Mouse (Mus musculus) limb, embryonic 12.5 days (tissue): ENCODE data around the gene Ggt5. TPM values are rescaled to one million over a fixed set of nuclear protein-coding genes. Genes with fewer than 3 reads are reported as not detected.
A peak's percentile ranks its signal among the peaks of the same experiment; 100 is the strongest.
"Not testable (repeated sequence)": the region's sequence is repeated elsewhere in the genome, so short reads cannot be mapped to it uniquely, and the experiment has no call there.

Experiments
- ATAC-seq: fragments of 200-750 bp; cut with Nextera tagmentation; 2 replicates; pipeline ENCODE4 v1.8.0; 2017; ENCODE audit warnings: low read depth, moderate TSS enrichment; ENCODE audit not compliant: insufficient number of reproducible peaks, insufficient read depth, low FRiP score, low TSS enrichment
- H3K27ac ChIP-seq: fragments of 300-500 bp; sonication (generic); 2 replicates; pipeline ENCODE4 v1.5.1; 2016; ENCODE audit warnings: mild to moderate bottlenecking, moderate library complexity
- H3K27me3 ChIP-seq: fragments of 300-500 bp; sonication (generic); 2 replicates; pipeline ENCODE4 v1.6.1; 2016; ENCODE audit warnings: mild to moderate bottlenecking, moderate library complexity
- H3K36me3 ChIP-seq: fragments of 300-500 bp; sonication (generic); 2 replicates; pipeline ENCODE4 v1.6.1; 2016; ENCODE audit warnings: mild to moderate bottlenecking, moderate library complexity
- H3K4me1 ChIP-seq: fragments of 300-500 bp; sonication (generic); replicated peaks from 2 replicates; pipeline ENCODE4 v1.6.1; 2016
- H3K4me2 ChIP-seq: fragments of 300-500 bp; sonication (generic); 2 replicates; pipeline ENCODE4 v1.6.1; 2016; ENCODE audit warnings: mild to moderate bottlenecking, moderate library complexity
- H3K4me3 ChIP-seq: fragments of 300-500 bp; sonication (generic); replicated peaks from 2 replicates; pipeline ENCODE4 v1.5.1; 2016; ENCODE audit warnings: mild to moderate bottlenecking
- H3K9ac ChIP-seq: fragments of 300-500 bp; sonication (generic); replicated peaks from 2 replicates; pipeline ENCODE4 v1.6.1; 2016; ENCODE audit warnings: mild to moderate bottlenecking, moderate library complexity
- H3K9me3 ChIP-seq: fragments of 300-500 bp; sonication (generic); 2 replicates; pipeline ENCODE4 v1.6.1; 2016; ENCODE audit warnings: mild to moderate bottlenecking, moderate library complexity
- WGBS: fragments of 180-500 bp; shearing (Covaris S2); methylation state at CpG from one replicate; pipeline ENCODE4 v1.1.7; 2016; 5-methylcytosine and 5-hydroxymethylcytosine counted together
- polyA plus RNA-seq: library from polyadenylated mRNA; unstranded; fragments of >200 nt; fragmentation: Nextera tagmentation; extraction: Ambion mirVana; gene quantifications from 2 replicates; pipeline ENCODE4 v1.2.1, GENCODE M21; 2016

The Ggt5 gene
- polyA plus RNA-seq, 1 experiment from 2014 or later, result 1.1 TPM

- peaks cover 39% of the 10 kb centered on the region for H3K4me1 ChIP-seq
- peak overlapping the region; percentile 81; the same call in 1 of the 2 replicates for H3K9ac ChIP-seq
- H3K27me3 ChIP-seq, result peaks cover 49% of the 10 kb centered on the region
- 5% methylated on average over 14 of the region's 14 CpGs for WGBS
- H3K27ac ChIP-seq, result no peak overlapping the region
- no peak for ATAC-seq
- H3K36me3 ChIP-seq, result no peaks in the 10 kb centered on the region
- H3K4me2 ChIP-seq, result peak overlapping the region; percentile 99
- peak overlapping the region; percentile 66 for H3K4me3 ChIP-seq
- no peaks in the 10 kb centered on the region for H3K9me3 ChIP-seq
Measured at GRCm38 (mm10) chr10:75559041-75559675, 30.0 kb upstream of the Ggt5 start.

- Histone ChIP-seq H3K9me3 (no peaks in the 10 kb centered on the region), H3K9ac (peak within 1 kb of the TSS; percentile 81), H3K4me2 (peak within 1 kb of the TSS; percentile 99), H3K36me3 (no peaks in the 10 kb centered on the region), H3K27ac (no peak within 1 kb of the TSS), H3K4me3 (peak within 1 kb of the TSS; percentile 66), H3K4me1 (peaks cover 39% of the 10 kb centered on the region), H3K27me3 (peaks cover 49% of the 10 kb centered on the region)
- 0 out of 2 replicates have a peak, but pooled peaks have one; percentile 34 for ATAC-seq
- WGBS, result under 1% methylated on average over 75 of the region's 75 CpGs
Measured at GRCm38 (mm10) chr10:75559676-75560548, 29.2 kb upstream of the Ggt5 start, which contains the start of gene Lrrc75b. Lrrc75b (minus strand) TSS chr10:75560330.

DNA sequence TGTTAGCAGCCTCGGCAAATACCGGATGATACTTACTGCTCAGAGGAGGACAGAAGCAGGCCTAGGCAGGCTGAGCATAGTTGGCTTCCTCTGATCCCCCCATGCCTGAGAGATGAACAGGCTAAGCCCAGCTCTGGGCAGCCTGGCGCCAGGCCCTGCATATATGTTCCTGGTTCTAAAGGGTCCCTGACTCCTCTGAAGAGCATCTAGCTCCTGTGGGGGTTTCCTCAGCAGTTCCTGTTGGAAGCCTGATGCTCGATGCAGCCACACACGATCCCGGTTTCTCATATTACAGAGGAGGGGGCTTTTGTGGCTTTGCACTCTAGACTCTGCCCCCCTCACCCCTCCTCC is 28.6 kb upstream of the Ggt5 start:
- peaks cover 49% of the 10 kb centered on the region for H3K27me3 ChIP-seq
- H3K4me3 ChIP-seq, result peak overlapping the region; percentile 66; the same call in 1 of the 2 replicates
- H3K9ac ChIP-seq, result peak overlapping the region; percentile 81; the same call in 1 of the 2 replicates
- no peaks in the 10 kb centered on the region for H3K9me3 ChIP-seq
- peak; percentile 20; the same call in 1 of the 2 replicates for ATAC-seq
- H3K4me1 ChIP-seq, result peaks cover 41% of the 10 kb centered on the region
- peak overlapping the region; percentile 99 for H3K4me2 ChIP-seq
- H3K27ac ChIP-seq, result no peak overlapping the region
- 6% methylated on average over 6 of the region's 6 CpGs for WGBS
- H3K36me3 ChIP-seq, result no peaks in the 10 kb centered on the region

DNA sequence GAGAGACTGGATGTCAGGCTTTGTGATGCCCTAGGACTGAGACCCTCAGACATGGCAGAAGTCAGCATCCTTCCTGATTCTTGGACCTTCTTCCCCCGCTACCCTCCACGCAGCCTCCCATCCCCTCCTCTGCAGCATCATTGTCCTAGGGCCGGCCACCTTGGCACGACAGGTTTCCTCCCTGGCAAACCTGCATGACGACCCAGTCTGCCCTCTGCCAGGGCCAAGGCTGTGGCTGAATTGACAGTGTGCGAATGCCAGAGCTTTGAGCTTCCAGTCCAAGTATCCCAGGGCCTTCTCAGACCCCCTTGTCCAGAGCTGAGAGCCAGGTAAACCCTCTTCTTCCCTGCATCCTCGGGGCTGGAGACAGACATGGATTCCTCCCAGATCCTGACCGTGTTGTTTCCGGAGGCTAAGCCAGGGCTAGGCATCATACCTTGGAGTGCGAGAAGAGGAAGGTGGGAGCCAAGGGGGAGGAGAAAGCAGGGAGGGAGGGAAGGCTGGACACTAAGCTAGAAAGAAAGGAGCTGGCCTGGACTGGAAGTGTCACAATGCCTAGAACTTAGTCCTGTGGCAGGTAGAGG is 28.0 kb upstream of the Ggt5 start, which contains the start of gene Ggt1:
TSS of gene Ggt1 (plus strand) at position 534 of the 584 bp plus-strand sequence.
- Histone ChIP-seq H3K9me3 (no peaks in the 10 kb centered on the region), H3K9ac (peak within 1 kb of the TSS; percentile 81; the same call in 1 of the 2 replicates), H3K4me2 (peak within 1 kb of the TSS; percentile 99), H3K4me1 (peaks cover 37% of the 10 kb centered on the region), H3K36me3 (no peaks in the 10 kb centered on the region), H3K27ac (no peak within 1 kb of the TSS), H3K4me3 (peak within 1 kb of the TSS; percentile 66; the same call in 1 of the 2 replicates), H3K27me3 (peaks cover 49% of the 10 kb centered on the region)
- WGBS, result 51% methylated on average over 10 of the region's 10 CpGs
- ATAC-seq, result no peak

DNA sequence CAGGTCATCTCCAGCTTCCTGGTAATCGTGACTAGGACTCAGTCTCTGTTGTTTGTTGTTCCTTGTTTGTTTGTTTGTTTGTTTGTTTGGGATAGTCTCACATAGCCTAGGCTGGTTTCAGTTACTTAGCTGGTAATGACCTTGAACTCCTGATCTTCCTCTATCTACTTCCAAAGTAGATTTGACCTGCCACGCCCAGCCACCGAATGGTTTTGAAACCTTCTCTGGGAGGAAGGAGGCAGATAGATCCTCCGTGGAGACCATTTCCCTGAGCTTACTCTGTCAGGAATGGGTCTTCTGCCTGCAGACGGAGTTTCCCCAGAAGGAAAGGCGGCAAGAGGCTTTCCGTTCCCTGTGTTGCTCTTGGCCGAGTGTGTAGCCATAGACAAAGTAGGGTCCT is 26.5 kb upstream of the Ggt5 start:
- no peak overlapping the region for H3K9ac ChIP-seq
- H3K4me1 ChIP-seq, result peaks cover 30% of the 10 kb centered on the region
- H3K4me2 ChIP-seq, result no peak overlapping the region
- WGBS, result 85% methylated on average over 8 of the region's 8 CpGs
- H3K9me3 ChIP-seq, result no peaks in the 10 kb centered on the region
- H3K27ac ChIP-seq, result no peak overlapping the region
- no peak for ATAC-seq
- no peak overlapping the region for H3K4me3 ChIP-seq
- no peaks in the 10 kb centered on the region for H3K36me3 ChIP-seq
- H3K27me3 ChIP-seq, result peaks cover 49% of the 10 kb centered on the region

DNA sequence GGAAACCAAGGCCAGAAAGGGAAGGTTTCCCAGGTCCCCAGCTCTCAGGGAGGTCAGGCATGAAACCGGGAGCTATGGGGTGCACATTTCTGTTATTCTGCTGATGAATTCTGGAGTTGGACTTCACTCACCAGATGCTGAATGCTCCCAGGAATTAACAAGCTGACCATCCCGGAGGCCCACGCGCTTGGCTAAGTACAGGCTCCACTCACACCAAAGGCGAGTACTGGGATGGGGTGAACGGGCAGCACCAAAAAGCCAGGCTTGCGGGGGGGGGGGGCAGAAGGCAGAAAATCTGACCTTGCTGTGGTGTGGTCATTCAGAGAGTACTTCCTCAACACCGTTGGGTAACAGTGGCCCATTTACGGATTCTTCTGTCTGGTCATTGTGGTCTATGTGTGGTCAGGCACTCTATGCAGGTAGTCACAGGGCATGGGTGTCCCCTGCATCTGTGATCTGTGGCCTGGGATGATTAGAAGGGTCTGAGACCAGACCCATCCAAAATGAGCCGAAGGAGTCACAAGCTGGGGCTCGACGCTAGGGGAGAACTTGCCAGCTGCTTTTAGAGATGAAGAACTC is 24.4 kb upstream of the Ggt5 start:
- Histone ChIP-seq H3K27me3 (peaks cover 38% of the 10 kb centered on the region), H3K4me1 (peaks cover 22% of the 10 kb centered on the region), H3K36me3 (no peaks in the 10 kb centered on the region), H3K9ac (no peak overlapping the region), H3K27ac (no peak overlapping the region), H3K4me2 (no peak overlapping the region), H3K4me3 (no peak overlapping the region), H3K9me3 (no peaks in the 10 kb centered on the region)
- no peak for ATAC-seq
- 79% methylated on average over 12 of the region's 12 CpGs for WGBS

DNA sequence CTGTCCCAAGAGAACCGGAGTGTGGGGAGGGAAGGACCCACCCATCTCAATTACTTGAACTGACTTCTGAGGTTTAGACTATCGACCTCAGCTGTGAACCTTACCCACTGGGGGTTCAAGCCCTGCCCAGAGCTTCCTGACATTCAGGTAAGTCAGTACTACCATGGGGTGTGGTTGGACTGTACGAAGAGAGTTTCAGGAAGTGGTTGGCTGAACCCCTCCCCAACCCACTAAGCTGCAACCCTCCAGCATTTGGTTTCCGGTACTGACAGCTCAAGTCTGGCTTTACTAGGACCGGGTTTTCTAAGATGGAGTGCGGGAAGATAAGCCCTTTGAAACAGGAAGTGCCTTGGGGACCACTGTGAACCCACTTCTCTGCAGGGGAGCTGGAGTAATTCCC is 23.7 kb upstream of the Ggt5 start:
- H3K27me3 ChIP-seq, result peaks cover 31% of the 10 kb centered on the region
- H3K9ac ChIP-seq, result no peak overlapping the region
- no peaks in the 10 kb centered on the region for H3K36me3 ChIP-seq
- no peak overlapping the region for H3K4me3 ChIP-seq
- 55% methylated on average over 6 of the region's 6 CpGs for WGBS
- no peak overlapping the region for H3K27ac ChIP-seq
- ATAC-seq, result no peak
- no peak overlapping the region for H3K4me2 ChIP-seq
- H3K9me3 ChIP-seq, result no peaks in the 10 kb centered on the region
- H3K4me1 ChIP-seq, result peaks cover 16% of the 10 kb centered on the region

DNA sequence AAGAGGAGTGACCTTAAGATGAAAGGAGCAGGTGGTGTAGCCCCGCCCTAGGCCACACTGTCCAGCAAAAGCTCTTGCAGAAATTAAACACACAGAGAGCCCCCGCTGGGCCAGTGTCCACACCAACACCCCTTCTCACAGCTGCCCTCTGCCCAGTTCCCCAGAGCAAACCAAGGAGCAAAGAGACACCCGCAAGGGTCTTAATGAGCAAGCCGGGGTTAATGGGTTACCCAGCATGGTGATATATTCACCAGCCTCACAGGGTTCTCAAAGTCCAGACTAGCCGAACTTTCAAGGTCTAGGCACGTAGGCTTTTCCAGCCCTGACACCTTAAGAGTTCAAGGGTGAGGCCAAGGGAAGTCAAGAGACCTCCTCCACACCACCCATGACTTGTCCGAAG is 23.2 kb upstream of the Ggt5 start:
- peaks cover 26% of the 10 kb centered on the region for H3K27me3 ChIP-seq
- H3K36me3 ChIP-seq, result no peaks in the 10 kb centered on the region
- H3K4me2 ChIP-seq, result no peak overlapping the region
- H3K4me1 ChIP-seq, result peaks cover 14% of the 10 kb centered on the region
- H3K9me3 ChIP-seq, result no peaks in the 10 kb centered on the region
- no peak for ATAC-seq
- H3K27ac ChIP-seq, result no peak overlapping the region
- H3K9ac ChIP-seq, result no peak overlapping the region
- H3K4me3 ChIP-seq, result no peak overlapping the region
- WGBS, result 70% methylated on average over 7 of the region's 7 CpGs

DNA sequence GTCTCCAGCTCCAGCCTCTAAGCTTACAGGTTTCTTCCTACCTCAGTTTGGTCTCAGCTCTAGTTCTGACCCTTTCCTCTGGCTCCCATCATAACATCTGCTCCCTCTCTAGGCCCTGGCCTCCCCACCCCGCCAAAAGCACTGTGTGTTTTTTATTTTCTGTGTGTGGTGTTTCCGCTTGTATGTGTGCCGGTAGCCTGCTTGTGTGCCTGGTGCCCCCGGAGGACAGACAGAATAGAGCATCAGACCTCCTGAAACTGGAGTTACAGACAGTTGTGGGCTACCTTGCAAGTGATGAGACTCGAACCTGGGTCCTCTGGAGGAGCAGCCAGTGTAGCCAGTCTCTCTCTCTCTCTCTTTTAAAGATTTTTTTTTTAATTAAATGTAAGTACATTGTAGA is 22.8 kb upstream of the Ggt5 start:
- no peak for ATAC-seq
- Histone ChIP-seq H3K27ac (no peak overlapping the region), H3K4me3 (no peak overlapping the region), H3K4me2 (no peak overlapping the region), H3K9me3 (no peaks in the 10 kb centered on the region), H3K9ac (no peak overlapping the region), H3K27me3 (peaks cover 22% of the 10 kb centered on the region), H3K4me1 (peaks cover 18% of the 10 kb centered on the region), H3K36me3 (no peaks in the 10 kb centered on the region)
- 78% methylated on average over 5 of the region's 5 CpGs for WGBS

- H3K36me3 ChIP-seq, H3K9me3 ChIP-seq, H3K4me3 ChIP-seq, H3K27ac ChIP-seq, H3K9ac ChIP-seq, H3K4me2 ChIP-seq, ATAC-seq: not testable (repeated sequence)
- 83% methylated on average over 2 of the region's 2 CpGs for WGBS
- H3K27me3 ChIP-seq, result peaks cover 18% of the 10 kb centered on the region
- peaks cover 18% of the 10 kb centered on the region for H3K4me1 ChIP-seq
Measured at GRCm38 (mm10) chr10:75566765-75567164, 22.4 kb upstream of the Ggt5 start.

DNA sequence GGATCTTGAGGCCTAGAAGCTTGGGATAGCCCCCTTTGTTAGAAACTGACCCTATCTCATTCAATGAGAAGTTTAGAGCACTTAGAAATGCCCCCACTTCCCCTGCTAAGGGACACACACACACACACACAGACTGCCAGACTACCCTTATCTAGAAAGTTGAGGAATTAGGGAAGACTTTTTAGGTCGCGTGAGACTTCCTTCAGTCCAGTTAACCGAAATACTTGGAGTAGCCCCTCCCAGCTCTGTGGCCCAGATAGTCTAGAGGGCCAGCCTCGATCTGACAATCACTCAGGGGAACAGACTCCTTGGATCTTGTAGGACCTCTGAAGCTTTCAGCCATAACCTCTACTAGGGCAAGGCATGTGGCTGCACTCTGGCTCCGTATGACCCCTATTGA is 21.1 kb upstream of the Ggt5 start:
- Histone ChIP-seq H3K9ac (no peak overlapping the region), H3K4me3 (no peak overlapping the region), H3K4me1 (peaks cover 18% of the 10 kb centered on the region), H3K27ac (no peak overlapping the region), H3K4me2 (no peak overlapping the region), H3K9me3 (no peaks in the 10 kb centered on the region), H3K27me3 (peaks cover 9% of the 10 kb centered on the region), H3K36me3 (no peaks in the 10 kb centered on the region)
- WGBS, result 38% methylated on average over 5 of the region's 5 CpGs
- ATAC-seq, result no peak
